Mouse (Mus musculus) ovary, postnatal 14 days (tissue): ENCODE data around the gene Fxyd4.

Source experiments
- DNase-seq: peaks from one replicate; pipeline ENCODE4 v3.0.0; 2022; ENCODE audit warnings: low spot score

Fxyd4 gene

DNA sequence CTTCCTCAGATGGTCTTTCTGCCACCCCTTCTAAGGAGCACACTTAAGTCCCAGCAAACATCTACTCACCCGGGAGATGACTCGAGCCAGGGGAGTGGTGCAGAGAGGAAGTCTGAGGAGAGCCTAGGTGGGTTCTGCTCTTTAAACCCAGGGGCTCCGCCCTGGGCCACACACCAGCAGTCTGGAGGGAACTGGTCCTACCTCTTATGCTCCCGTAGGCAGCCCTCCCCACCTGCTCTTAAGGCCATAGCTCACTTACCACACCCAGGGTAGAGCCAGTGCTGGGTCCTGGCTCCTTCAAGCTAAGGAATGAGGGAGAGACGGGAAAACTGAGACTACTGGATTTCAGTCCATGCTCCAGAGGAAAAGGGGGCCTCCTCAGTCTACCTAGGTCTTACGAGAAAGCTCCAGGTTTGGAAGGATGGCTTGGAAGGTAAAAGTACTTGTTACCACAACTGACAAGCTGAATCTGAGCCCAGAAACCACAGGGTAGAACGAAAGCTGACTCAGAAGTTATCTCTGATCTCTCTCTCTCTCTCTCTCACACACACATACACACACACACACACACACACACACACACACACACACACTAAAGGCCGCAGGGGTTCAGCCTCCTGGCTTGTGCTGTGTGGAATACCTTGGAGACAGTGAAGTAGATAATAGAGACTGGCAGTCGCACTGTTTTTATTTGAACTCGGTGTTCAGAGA is at the start of gene Fxyd4:
Gene Fxyd4 (minus strand): TSS at position 471 of the 711 bp plus-strand sequence.
- DNase-seq: no peak

DNA sequence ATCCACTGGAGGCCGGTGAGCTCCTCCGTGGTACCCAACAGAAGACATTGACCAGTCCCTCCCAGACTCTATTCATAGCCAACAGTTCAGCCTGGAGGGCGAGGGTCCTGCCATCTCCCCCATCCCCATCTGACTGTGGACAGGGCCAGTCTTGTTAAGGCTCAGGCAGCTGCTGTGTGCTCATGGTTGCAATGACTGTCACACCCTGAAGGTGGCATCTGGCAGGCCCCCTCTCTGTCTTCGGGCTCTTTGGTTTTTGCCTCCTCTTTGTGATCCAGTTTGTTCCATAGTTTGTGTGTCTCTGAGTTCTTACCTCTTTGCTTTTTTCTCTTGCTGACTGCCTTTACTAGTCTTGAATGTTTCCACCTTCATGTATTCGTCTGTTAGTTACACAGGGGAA is 49.7 kb upstream of the Fxyd4 start:
- DNase-seq: no peak

DNA sequence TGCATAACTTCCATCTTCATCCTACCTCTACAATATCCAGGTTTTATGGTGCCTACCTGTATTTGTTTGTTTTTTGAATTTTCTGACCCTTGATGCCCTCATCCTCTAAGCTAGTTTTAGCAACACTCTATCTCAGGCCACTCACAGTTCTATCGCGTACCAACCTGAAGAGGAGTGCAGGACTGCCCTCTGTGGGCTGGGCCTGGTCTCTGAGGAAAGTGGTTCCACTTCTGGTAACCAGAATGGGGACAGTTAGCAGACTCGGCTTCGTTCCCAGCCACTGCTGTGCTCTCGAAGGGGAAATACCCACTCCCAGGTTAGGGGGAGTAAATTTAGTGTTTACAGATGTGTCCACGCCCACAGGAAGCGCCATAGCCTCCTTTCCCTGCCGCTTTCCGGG is 29.2 kb upstream of the Fxyd4 start:
- no peak for DNase-seq

DNA sequence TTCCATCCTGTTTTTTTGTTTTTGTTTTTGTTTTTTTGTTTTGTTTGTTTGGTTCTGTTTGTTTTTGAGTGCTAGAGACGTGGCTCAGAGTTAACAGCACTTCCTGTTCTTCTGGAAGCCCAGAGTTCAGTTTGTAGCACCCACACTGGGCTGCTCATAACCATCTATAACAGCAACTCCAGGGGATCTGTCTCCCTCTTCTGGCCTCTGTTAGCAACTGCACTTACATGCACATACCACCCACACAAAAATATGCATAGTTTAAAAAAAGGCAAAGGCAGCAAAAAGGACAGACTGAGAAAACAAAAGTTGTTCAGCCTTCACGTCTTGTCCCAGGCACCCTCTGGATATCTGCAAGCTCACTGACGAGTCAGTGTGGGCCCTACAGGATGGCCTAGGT is 25.7 kb upstream of the Fxyd4 start:
- no peak for DNase-seq

DNA sequence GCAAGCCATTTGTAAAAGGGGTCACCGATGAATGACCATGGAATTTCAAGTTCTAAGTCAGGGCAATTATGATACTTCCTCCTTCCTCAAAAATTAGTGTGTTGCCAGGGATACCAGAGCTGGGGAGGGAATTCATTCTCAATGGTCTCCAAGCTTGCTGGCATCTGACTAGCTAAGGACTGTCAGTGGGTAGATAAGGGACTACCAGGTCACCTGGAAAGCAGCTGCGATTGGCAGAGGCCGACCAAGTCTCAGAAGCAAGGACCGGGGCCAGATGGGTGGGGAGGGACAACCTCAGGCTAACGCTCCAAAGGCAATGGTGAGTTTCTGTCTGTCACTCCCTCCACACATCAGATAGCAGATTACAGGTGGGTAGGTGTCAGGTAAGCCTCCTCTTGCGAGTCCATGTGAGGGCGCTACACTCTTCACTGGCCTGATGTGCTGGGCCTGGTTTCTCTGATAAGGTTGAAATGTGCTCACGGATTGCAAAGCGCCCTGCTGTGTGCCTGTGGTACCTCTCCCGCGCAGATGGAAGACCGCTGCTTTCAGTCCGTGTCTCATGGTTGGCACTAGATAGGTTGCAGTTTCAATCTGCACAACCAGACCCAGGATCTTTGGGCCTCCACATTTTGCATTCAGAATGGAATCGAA is 19.5 kb upstream of the Fxyd4 start:
- DNase-seq: peak; percentile 7

DNA sequence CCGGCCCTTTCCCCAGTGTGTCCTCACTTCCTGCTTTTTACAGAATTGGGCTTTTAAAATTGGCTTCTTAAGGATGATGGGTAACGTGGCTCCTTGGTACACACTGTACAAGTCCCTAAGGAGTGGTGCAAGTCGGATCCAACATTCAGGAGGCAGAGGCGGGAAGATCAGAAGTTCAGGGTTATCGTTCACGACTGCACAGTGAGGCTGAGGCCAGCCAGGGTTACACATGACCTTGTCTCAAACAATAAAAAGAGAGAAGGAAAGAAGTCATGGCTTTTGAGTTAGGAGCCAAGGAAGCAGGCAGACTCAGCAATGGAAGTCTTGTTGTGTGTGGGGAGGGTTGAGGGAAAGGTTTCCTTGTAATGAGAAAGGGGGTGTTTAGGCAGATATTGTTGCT is 18.7 kb upstream of the Fxyd4 start:
- DNase-seq: no peak

DNA sequence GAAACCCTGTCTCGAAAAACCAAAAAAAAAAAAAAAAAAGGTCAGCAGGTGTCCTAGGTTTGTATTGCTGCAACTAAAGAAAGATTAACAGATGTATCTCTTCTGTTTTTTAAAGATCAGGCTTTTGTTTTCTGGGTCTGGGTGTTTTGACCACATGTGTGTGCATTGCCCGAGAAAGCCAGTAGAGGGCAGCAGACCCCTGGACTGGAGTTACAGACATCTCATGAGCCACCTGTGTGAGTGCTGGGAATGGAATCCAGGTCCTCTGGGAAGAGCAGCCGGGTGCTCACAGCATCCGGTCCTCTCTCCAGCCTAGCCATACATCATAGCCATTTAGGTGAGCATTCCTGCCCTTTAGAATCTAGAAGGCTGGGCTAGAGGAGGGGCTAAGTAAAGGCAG is 14.8 kb upstream of the Fxyd4 start:
- no peak for DNase-seq

DNA sequence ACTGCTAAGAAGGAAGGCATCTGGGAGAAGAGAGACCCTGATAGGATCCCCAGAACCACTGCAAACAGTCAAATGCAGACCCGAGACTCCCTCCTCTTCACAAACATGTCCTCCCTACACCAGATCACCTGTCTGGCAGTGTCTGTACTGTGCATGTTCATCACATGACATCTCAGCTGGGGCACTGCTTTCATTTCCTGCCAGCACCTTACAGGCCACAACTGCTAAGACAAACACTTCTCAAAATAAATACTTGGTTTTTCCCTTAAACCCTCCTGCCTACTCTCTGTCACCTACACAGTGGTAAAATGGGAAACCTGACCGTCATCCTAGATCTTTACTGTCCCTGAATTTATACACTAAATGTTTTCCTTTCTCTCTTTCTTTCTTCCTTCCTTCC is 6.4 kb upstream of the Fxyd4 start:
- DNase-seq: no peak

DNA sequence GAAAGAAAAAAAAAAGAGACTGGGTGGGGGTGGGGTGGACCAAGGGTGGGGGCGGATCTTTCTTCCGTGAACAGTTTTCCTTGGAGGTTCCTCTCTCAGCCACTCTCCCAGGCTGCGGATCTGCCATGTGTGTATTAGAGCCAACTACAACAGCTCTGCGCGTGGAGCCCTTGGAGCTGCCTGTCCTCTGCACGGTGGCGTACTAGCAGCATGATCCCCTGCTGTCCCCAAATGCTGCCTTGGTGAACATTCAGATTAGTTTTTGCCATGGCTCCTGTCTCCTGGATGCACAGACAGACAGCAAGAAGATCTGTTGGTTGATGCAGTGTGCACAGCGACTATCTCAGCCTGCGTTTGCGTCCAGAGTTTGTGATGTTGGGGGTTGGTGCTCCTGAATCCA is 5.3 kb upstream of the Fxyd4 start:
- DNase-seq: no peak

DNA sequence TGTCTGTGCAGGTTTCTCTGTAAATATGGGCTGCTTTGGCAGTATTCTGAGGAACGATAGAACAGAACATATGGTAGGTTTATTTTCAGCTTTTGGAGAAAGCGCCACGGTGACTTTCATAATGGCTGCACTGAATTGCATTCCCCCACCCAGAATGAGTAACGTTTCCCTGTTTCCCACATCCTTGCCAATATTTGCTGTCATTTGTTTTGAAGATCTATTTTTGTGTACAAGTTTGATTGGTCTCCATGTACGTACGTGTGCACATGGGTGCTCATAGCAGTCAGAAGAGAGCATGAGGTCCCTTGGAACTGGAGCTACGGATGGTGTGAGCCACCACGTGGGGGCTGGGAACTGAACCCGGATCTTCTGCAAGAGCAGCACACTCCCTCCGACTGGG is 1.5 kb upstream of the Fxyd4 start:
- DNase-seq: no peak

DNA sequence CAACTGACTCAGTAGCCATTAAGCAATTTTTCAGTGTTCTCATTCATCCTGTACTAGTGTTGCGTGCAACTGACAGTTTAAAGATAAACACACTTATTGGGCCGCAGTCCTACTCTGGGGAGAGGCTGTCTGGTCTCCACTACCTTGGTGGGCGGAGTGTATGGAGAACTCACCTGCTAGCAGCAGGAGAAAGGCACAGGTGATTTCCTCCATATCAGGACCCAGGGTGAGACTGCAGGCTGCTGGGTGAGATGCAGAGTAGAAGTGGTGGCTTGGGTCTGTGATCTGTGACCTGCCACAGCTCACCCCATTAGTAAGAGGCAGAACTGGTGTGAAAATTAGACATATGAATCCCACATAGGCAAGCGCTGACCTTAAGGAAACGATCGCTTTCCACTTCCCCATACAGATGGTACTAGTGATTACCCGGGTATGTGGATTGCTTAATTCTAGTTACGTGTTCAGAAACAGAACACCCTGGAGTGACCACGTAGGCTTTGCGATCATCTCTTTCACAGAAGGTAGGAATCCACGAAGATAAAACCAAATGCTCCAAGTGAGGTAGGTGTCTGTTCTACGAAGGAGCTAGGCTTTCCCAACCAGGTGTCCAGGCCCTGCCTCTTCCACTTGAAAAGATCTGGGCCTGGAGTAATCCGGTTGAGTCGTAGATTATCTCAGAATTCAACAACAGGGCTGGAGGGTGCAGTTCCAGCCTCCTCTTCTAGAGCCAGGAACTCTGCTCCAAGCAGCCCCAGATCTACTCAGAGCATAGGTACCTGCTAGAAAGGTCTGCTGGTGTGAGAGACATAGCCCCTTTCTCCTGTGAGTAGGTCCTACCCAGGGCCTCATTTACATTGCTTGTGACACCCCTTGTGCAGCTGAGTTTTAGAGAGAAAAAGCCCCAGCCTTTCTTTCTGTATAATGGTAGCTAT is 1.5 kb downstream of the Fxyd4 start:
- no peak for DNase-seq

DNA sequence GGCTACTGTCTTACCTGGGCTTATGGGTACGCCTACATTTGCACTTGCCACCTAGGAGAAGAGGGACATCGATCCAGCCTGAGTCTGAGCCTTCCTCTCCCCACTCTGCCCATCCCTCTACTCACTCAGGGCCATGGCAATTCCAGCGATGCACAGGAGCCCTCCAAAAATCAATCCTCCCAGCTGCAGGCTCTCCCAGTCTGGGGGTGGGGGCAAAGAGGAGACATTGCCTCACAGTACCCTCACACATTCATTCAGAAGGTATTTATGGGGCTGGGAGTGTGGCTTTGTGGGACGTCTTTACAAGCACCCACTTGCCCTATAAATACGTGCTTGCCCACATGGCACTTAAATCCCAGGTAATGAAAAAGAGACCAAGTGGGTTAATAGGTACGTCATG is 3.2 kb downstream of the Fxyd4 start:
- DNase-seq: no peak

DNA sequence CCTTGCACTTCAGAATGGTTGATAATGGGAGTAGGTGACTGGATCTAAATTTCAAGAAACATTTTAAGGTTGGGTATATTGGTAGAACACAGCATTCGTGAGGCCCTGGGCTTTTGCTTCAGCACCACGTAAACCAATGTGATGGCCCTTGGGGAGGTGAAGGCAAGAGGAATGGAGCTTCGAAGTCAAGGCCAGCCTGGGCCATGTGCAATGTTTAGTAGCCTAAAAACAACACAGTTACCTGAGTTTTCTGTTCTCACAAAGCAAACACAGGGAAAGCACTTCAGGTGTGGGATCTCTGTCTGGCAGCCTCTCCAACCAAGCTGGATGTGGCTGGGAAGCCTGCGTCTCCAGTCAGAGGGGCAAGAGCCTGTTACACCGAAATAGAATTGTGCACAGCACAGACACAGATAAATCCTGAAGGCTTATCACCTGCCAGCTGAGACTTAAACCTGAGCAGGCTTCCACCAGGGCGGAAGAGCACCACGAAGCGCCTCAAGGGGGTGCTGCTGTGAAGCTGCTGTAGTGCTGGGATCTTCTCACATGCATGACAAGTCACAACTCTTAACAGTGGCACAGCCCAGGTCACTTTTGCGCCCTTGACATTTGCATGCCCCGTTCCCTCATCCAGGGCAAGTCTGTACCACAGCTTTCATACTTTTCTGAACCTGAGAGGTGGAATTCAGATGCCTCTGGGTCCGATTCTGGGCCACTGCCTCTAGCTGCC is 5.0 kb downstream of the Fxyd4 start:
- no peak for DNase-seq

DNA sequence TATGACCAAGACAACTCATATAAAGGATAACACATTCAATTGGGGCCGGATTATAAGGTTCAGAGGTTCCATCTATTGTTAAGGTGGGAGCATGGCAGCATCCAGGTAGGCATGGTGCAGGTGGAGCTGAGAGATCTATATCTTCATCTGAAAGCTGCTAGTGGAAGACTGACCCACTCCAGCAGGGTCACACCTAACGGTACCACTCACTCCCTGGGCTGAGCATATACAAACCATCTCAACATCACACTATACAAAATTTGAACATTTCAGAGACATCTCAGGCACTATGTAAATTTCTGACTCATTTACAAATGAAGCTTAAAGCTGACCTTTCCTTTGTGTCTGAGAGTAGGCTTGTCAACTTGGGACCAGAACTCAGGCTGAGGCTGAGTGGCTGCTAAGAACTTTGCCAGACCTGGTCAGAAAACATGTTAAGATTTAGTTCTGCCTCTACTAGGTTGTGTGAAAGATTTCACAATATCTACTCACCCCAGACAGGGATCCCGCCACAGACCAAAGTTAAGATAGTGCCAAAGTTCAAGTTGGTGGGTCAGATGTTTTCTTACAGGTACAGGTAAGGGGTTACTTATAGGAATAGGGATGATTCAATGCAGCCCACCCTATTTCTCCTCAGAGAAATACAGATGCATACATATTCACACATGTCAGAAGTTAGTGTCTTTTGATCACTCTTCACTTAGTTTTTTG is 7.4 kb downstream of the Fxyd4 start:
- DNase-seq: no peak

DNA sequence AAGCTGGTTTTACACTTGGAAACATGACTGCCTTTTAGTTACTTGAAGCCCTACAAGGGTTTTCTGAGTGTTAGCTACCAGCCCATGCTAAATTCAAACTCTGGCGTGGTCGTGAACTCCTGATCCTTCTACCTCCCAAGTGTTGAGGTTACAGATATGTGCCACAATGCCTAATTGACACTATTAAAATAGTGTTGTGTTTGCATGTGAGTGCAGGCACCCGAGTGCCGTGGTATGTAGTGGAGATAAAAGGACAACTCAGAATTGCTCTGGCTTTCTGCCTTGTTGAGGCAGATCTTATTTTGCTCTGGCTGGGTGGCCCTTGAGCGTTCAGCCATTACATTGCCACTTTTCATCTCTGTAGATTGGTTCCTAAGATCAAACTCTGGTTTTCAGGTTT is 8.7 kb downstream of the Fxyd4 start:
- DNase-seq: no peak

DNA sequence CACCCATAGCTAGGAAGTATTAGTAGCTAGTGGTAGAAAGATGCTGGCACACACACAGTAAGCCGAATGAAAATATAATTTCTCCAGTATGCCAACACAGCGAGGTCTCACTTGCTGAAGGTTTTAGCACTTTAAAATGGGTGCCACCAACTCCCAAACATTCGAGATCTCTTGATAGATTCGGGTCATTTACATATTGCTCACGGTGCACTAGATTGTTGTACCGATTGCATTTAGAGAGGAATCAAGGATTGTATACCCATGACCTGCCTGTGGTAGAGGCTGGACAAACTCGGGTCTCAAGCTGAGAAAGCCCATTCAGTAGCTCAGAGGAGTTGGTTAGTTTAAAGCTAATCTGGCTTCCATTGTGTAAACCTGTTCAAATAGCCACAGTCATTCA is 9.5 kb downstream of the Fxyd4 start:
- DNase-seq: no peak

DNA sequence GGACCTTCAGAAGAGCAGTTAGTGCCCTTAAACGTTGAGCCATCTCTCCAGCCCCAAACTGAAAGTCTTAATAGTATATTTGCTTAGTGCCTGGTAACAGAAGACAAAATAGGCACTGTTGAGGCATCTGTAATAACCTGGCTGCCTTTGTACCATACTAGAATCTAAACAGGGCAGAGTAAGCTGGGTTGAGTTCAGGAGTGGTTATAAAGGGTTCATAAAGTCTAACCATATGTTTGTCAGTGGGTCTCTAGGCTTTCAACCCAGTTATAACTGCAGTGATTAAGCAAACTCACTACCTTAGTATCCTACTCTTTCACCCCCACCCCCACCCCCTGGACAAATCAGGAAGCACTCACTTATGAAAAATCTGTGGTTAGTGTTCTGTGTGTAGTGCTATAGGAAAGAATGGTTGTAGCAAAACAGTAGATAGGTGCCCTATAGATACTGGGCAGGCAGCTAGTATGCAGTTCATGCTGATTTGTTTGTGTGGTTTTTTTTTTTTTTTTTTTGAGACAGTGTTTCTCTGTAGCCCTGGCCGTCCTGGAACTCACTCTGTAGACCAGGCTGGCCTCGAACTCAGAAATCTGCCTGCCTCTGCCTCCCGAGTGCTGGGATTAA is 10.5 kb downstream of the Fxyd4 start:
- no peak for DNase-seq

DNA sequence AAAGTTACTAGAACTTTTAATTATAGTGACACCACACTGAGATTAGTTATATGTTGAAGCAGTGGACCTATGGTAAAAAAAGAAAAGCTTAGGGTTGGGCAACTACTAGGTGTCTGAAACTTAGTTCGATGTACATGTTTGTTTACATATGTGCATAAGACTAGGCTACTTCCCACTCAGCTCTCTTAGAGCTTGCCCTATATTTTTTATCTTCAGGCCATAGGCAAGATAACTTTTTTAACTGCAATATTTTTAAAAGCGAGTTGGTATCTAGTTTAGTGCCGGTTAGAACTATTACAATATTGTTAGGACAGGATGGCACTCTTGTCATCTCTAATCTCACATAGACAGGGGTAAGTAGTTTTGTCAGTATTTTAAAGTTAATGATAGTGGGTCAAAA is 15.5 kb downstream of the Fxyd4 start:
- DNase-seq: no peak

DNA sequence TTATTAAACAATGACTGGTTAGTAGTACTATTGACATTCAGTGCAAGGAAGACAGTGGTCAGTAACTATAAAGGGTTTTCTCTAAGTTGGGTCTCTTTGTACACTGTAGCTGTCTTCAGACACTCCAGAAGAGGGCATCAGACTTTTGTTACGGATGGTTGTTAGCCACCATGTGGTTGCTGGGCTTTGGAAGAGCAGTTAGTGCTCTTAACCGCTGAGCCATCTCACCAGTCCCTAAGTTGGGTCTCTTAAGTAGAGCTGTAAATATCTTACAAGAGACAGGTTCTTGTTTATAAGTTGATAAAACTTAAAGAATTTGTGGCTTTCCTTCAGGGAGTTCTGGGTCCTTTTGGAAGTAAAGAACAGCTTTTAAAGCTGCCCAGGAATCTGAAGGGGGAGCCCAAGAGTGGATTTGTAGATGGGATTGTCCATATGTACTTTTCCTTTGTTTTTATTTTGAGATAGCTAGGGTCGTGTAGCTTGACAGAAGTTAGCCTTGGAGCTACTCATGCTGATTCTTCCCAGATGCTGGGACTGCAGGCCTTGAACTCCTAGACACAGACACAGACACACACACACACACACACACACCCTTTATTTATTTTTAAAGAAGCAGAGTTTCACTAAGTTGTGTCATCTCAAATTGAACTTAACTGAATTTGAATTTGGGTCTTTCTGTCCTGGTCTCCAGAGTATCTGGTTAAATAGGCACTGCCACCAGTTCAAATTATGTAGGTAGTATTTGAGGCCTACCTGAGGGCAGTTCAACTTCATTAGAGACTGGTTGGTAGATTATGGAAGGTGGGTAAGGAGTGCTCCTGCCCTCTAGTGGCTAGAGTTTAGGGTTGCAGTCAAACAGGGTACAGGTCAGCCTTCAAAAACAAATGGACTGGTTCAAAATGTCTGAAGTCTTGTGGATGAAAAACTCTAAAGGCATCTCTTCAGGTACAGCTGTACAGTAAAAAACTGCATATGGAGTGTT is 16.5 kb downstream of the Fxyd4 start:
- no peak for DNase-seq

DNA sequence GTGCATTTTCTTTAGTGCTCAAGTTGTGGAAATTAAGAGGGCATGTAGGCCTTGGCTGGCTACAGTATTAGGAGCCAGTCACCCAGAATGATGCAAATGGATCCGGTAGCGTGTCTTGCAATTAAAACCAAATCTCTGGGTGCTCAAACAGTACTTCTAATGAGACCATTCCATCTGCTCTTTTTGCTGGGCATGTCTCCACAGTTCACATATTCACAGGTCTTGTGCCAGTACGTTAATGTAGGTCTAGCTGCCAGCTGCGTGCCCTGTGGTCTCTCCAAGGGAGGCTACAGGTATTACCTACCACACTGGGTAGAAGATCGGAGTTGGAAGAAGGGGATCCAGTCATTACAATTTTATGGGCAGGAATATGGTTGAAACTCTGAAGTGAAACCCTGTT is 19.4 kb downstream of the Fxyd4 start:
- DNase-seq: no peak
